Mouse (Mus musculus): ENCODE results near the gene Fam19a3. TPM values are rescaled to one million over a fixed set of nuclear protein-coding genes. Genes with fewer than 3 reads are reported as not detected.

Gene Fam19a3
- total RNA-seq, 2 experiments from 2014 or later = 2.2 to 2.4 TPM

DNA sequence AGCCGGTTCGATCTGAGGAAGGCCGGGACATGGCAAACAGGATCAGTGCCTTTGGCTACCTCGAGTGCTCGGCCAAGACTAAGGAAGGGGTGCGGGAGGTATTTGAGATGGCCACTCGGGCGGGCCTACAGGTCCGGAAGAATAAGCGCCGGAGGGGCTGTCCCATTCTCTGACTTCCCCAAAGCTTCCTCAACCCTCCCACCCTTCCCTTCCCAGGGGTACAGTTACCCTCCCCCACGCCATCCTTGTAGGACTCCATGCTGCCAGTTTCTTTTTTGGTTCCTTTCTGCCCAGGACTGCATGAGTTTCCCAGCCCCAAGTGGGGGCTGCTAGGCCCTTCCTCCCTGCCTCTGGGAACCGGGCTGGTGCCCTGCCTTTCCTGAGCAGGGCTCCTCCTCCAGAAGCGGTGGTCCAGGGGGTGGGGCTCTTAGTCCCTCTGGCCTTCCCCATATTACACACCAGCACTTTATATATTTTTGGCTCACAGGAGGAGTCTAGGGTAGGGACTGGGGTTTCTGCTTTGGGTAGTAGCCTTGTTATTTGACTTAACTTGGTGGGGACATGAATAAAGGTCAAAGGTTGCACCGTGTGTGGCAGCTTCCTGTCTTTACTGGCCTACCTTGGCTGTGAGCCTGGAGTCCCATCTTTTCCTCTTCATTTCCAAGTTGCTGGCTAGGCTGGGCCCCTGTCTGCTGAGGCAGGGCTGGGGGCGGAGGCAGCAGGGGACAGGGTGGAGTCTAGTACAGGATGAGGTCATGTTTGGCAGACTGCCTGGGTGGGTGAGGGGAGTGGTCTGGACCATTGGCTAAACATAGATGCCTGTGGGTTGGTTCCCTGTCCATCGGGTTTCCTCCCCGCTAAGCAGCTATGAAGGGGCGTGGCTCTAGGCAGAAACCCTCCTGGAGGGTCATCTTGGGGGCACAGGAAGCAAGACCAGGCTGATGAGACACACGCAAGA is 12.5 kb upstream of the Fam19a3 start:
- intact Hi-C loops (cut with DNase I) = loop anchor here (2.0 kb wide), 1 partner anchor 25 kb away; the partner anchor contains the start of gene Mov10
- DNase-seq = peak; percentile 93 to 95

DNA sequence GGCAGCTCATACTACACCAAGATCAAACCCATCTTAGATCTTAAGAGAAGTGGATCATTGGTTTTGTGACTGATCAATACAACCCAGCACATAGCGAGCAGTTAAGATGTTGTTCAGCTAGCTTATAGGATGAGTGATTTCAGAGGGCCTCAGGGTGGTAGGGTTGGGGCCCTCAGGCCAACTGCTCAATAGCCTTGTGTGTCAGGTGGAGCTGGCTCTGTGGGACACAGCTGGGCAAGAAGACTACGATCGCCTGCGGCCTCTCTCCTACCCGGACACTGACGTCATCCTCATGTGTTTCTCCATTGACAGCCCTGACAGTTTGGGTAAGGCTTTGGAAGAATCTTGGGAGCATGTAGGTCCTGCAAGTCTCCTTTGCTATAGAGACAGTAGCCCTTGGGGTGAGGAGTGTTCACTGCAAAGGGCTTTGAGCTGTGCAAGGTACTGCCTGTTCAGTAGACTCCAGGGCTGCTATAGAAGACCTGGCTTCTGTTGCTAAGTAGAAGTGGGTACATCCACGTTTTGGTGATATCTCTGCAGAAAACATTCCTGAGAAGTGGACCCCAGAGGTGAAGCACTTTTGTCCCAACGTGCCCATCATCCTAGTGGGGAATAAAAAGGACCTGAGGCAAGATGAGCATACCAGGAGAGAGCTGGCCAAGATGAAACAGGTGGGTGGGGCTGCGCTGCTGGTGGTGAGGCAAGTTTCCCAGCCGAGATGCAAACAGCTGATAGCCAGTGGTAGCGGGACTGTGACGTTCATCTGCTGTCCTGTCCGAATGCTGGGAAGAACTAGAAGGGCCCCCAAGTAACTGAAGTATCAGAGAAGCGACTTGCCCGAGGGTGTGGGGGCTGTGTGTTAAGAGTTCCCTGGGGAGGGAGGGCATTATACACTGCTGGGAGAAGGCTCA is 11.0 kb upstream of the Fam19a3 start:
- DNase-seq = no peak
- intact Hi-C loops (cut with DNase I) = no loop called here

- intact Hi-C loops (cut with DNase I) = no loop called here
- DNase-seq = no peak
These were observed 10.0 kb upstream of the Fam19a3 start for GRCm38 (mm10) chr3:104791671-104792070.

GRCm38 (mm10) chr3:104791017-104791416 is 9.4 kb upstream of the Fam19a3 start:
- intact Hi-C loops (cut with DNase I) = no loop called here
- peak in 1 of 2 experiments; percentile 24 for DNase-seq

- intact Hi-C loops (cut with DNase I) = no loop called here
- peak; percentile 36 to 43 for DNase-seq
These were observed 8.8 kb upstream of the Fam19a3 start for GRCm38 (mm10) chr3:104790401-104790937.

DNA sequence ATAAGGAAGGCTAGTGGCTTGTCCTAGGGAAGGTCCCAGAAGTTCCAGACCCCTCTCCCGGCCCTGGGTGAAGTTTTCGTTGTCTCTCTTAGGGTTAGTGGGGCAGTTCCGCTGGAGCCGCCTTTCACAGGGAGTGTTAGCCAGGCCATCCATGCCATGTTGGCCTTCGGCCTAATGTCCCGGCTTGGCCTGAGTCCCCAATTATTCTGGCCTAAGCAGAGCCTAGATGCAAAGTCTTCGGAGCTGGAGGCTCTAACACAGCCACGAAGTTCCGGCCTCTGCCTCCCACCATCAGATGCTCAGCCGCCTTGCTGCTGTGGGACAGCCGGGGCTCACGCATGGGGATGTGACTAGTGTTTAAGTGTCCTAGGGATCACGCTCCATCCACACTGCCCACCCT is 8.2 kb upstream of the Fam19a3 start:
- peak; percentile 66 to 70 for DNase-seq
- intact Hi-C loops (cut with DNase I) = loop anchor here (1.0 to 2.0 kb wide), 3 partner anchors 9 to 269 kb away; partner anchors contain the start of genes Fam19a3 and Ppm1j

- intact Hi-C loops (cut with DNase I) = loop anchor here (1.0 to 2.0 kb wide), 3 partner anchors 8 to 270 kb away; partner anchors contain the start of genes Fam19a3 and Ppm1j
- no peak for DNase-seq
These were observed 7.6 kb upstream of the Fam19a3 start for GRCm38 (mm10) chr3:104789312-104789605.

DNA sequence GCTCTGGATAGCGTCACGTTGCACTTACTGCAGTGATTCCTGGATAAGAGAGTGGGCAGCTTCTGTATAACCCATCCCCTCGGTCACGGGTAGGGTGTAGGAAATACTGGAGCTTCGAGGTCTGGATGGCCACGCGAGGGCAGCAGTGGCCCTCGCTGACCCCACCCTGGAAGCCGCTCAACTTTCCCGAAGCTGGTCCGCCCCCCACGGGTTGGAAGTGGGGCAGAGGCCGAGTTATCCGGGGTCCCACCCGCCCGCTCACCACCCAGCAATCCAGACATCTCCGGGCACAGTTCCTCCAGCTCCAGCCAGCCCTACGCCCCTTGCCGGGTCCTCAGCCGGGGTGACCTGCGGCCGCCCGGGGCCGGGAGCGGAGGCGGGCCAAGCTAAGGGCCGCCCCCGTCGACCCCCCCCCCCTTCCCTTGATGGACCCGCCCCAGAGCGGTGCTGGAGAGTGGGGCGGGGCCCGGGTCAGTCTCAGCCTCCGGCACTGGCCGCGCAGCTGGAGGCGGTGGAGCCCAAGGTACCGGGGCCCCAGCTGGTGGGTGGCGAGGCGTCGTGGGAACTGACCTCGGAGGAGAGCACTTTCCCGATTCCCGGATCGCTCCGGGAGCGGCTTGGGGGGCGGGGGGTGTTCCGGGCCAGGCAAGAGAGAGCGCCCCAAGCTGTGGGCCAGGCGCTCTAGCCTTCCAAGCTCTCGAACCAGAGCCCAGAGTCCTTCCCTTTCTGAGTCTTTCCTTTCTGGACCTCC is 7.1 kb upstream of the Fam19a3 start:
- intact Hi-C loops (cut with DNase I) = loop anchor here (1.0 to 2.0 kb wide), 4 partner anchors 7 to 270 kb away; partner anchors contain the start of genes Capza1, Fam19a3, Ppm1j and St7l
- DNase-seq = peak; percentile 85 to 93

DNA sequence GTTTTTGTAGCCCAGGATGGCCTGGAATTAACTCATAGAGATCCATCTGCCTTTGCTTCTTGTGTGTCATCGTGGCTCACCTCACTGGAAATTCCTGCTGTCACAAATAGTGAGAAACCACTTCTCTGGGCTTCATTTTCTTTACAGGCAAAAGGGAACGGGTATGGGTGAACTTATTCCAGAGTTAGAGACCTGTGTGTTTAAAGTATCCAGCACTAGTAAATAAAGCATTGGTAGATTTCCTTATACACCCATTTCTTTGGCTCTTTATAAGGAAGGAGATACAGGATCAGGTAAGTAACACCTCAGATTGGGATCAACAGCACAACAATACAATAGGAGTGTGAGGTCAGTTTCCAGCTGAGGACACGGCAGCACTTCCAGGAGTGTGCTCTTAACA is 6.4 kb upstream of the Fam19a3 start, which contains the start of gene Rhoc:
Rhoc (plus strand) TSS at position 301 of the 400 bp plus-strand sequence.
- DNase-seq = no peak
- intact Hi-C loops (cut with DNase I) = loop anchor here (1.0 to 2.0 kb wide), 3 partner anchors 76 to 271 kb away; partner anchors contain the start of genes Capza1 and St7l

- DNase-seq = no peak
- intact Hi-C loops (cut with DNase I) = no loop called here
These were observed 3.6 kb upstream of the Fam19a3 start for GRCm38 (mm10) chr3:104785284-104785683.

- DNase-seq = no peak
- intact Hi-C loops (cut with DNase I) = loop anchor here (5.0 kb wide), 1 partner anchor 33 kb away; the partner anchor contains the start of gene Mov10
These were observed 2.4 kb upstream of the Fam19a3 start for GRCm38 (mm10) chr3:104783971-104784500.

- DNase-seq = peak; percentile 70 to 74
- intact Hi-C loops (cut with DNase I) = loop anchor here (5.0 kb wide), 1 partner anchor 35 kb away; the partner anchor contains the start of gene Mov10
These were observed 531 bp upstream of the Fam19a3 start for GRCm38 (mm10) chr3:104782061-104782681.

GRCm38 (mm10) chr3:104780561-104781420 is 849 bp downstream of the Fam19a3 start, which contains the start of gene Ppm1j:
Gene Ppm1j (plus strand): TSS chr3:104781056.
- intact Hi-C loops (cut with DNase I) = loop anchor here (1.0 to 5.0 kb wide), 2 partner anchors 9 to 37 kb away; partner anchors contain the start of gene Mov10
- DNase-seq = peak; percentile 79 to 80

- peak; percentile 70 to 72 for DNase-seq
- intact Hi-C loops (cut with DNase I) = loop anchor here (1.0 to 5.0 kb wide), 2 partner anchors 37 to 66 kb away; partner anchors contain the start of gene Mov10
These were observed 1.7 kb downstream of the Fam19a3 start for GRCm38 (mm10) chr3:104779949-104780348.

DNA sequence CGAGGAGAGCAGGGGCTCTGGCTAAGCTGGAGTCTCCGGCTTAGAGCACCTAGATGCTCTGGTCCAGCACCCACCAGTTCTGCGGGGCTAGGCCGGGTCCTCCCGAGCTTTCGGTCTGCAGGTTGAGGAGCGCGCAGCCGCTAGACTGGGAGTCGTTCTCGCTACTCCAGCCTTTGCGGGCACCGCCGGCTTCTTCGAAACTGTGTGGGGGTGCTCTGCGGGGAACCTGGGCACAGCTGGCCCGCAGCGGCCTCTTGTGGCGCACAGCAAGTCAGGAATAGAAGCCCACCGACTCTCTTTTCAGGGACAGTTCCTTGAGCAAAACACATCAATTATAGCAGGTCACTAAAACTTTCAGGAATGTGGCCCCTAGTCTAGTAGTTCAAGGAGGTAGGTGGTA is 4.3 kb downstream of the Fam19a3 start:
- intact Hi-C loops (cut with DNase I) = no loop called here
- DNase-seq = no peak

GRCm38 (mm10) chr3:104773301-104773700 is 8.3 kb downstream of the Fam19a3 start:
- intact Hi-C loops (cut with DNase I) = loop anchor here (5.0 kb wide), 1 partner anchor 194 kb away; no protein-coding TSS in a partner anchor
- DNase-seq = no peak

DNA sequence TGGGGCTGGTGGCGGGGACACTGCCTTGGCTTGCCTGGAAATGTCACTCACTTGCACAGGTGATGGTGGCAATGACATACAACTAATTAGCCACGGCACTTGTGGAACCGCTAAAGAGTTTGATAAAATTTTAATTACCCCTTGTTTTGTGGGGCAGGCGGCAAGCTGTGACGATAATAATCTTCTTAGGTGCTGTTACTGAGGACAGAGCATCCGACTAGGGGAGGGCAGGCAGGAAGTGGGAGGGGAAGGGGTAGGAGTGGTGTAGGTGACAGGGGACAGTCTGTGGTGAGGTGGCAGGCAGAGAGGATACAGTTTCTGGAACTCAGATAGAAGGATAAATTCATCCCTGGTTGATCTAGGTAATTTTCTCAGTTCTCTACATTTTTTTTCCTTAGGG is 10.2 kb downstream of the Fam19a3 start:
- intact Hi-C loops (cut with DNase I) = loop anchor here (5.0 kb wide), 1 partner anchor 196 kb away; no protein-coding TSS in a partner anchor
- no peak for DNase-seq
